ENCODE assay signal across 17 mouse cellular contexts in genomic region chr1:72462516-72462915, GRCm38 (mm10).
DNase-seq lines count a peak whose midpoint lies in the region; ATAC-seq and TF ChIP-seq lines count a peak whose summit lies in the region.
"Had no signal": no experiment of that assay in that cellular context is flagged by ENCODE, and none has a peak within 500 bp of the region (broad histone marks: within the 10 kb centered on the region; RNA-seq: fewer than 3 reads in every experiment).

No protein-coding gene starts in this region.

- H3K27ac ChIP-seq in heart, embryonic 12.5 days (ENCODE audit: poor library complexity, severe bottlenecking), result no peak overlapping the region
- H3K27ac ChIP-seq in kidney, adult 2 months (ENCODE audit: insufficient read depth, low read depth, low read length), result no peak overlapping the region
- H3K27ac ChIP-seq in kidney, embryonic 16.5 days (ENCODE audit: low read length), result no peak overlapping the region
- H3K27ac ChIP-seq in liver, embryonic 11.5 days (ENCODE audit: low read depth, low read length), result no peak overlapping the region
- H3K27ac ChIP-seq: embryonic facial prominence, embryonic 15.5 days; forebrain, embryonic 12.5 days; gastrocnemius, adult 2 months; heart, embryonic 13.5 days; liver, embryonic 12.5 days had no signal

- H3K4me1 ChIP-seq in heart, embryonic 12.5 days (replicated peaks), result no peaks in the 10 kb centered on the region
- H3K4me1 ChIP-seq in kidney, adult 2 months (ENCODE audit: control insufficient read depth, insufficient read depth, low read length), result peaks cover 9% of the 10 kb centered on the region
- peaks cover 7% of the 10 kb centered on the region for H3K4me1 ChIP-seq in kidney, embryonic 16.5 days (ENCODE audit: insufficient read depth, low read length)
- no peaks in the 10 kb centered on the region for H3K4me1 ChIP-seq in liver, embryonic 11.5 days (replicated peaks; ENCODE audit: control insufficient read depth, insufficient read depth, low read length)
- H3K4me1 ChIP-seq: embryonic facial prominence, embryonic 15.5 days; forebrain, embryonic 12.5 days; heart, embryonic 13.5 days; liver, embryonic 12.5 days had no signal

- peak; percentile 15 to 34 for DNase-seq in heart, adult 18-20 months
- peak; percentile 77 for DNase-seq in kidney, adult 2 months
- peak; percentile 36 to 41 for DNase-seq in kidney, postnatal 4 days
- peak; percentile 10 for DNase-seq in ovary, postnatal 14 days (ENCODE audit: low spot score)
- DNase-seq in liver, embryonic 11.5 days (ENCODE audit: low spot score), result no peak
- no peak for DNase-seq in cerebellum, adult 18-20 months
- DNase-seq: cerebellum, adult 11-12 months; gastrocnemius, adult 2 months; layer of hippocampus, adult 9-11 months had no signal

- no peak overlapping the region for H3K4me3 ChIP-seq in heart, embryonic 12.5 days
- H3K4me3 ChIP-seq in kidney, adult 2 months (ENCODE audit: insufficient read depth, low read depth, low read length), result no peak overlapping the region
- no peak overlapping the region for H3K4me3 ChIP-seq in kidney, embryonic 16.5 days (ENCODE audit: low read length)
- no peak overlapping the region for H3K4me3 ChIP-seq in liver, embryonic 11.5 days (ENCODE audit: low read depth, low read length)
- H3K4me3 ChIP-seq: embryonic facial prominence, embryonic 15.5 days; forebrain, embryonic 12.5 days; gastrocnemius, adult 2 months; heart, embryonic 13.5 days; liver, embryonic 12.5 days had no signal

- H3K36me3 ChIP-seq in heart, embryonic 12.5 days, result no peaks in the 10 kb centered on the region
- H3K36me3 ChIP-seq in kidney, adult 2 months (ENCODE audit: control insufficient read depth, insufficient read depth, low read length), result no peaks in the 10 kb centered on the region
- no peaks in the 10 kb centered on the region for H3K36me3 ChIP-seq in kidney, embryonic 16.5 days (ENCODE audit: insufficient read depth, low read length)
- H3K36me3 ChIP-seq in liver, embryonic 11.5 days (ENCODE audit: control insufficient read depth, insufficient read depth, low read length), result no peaks in the 10 kb centered on the region
- H3K36me3 ChIP-seq: embryonic facial prominence, embryonic 15.5 days; forebrain, embryonic 12.5 days; heart, embryonic 13.5 days; liver, embryonic 12.5 days had no signal

- ATAC-seq in heart, embryonic 12.5 days (ENCODE audit: insufficient number of reproducible peaks, low FRiP score), result no peak
- no peak for ATAC-seq in kidney, embryonic 16.5 days (ENCODE audit: low FRiP score, low TSS enrichment)
- ATAC-seq in liver, embryonic 11.5 days (replicated peaks; ENCODE audit: low FRiP score), result no peak
- ATAC-seq: inflammation-experienced regulatory T-cells, adult 6 months; liver, embryonic 12.5 days; midbrain, embryonic 16.5 days had no signal

- no peak for TF ChIP-seq CTCF in kidney, adult 2 months (conservative IDR thresholded peaks at IDR 0.05; ENCODE audit: insufficient read depth, insufficient read length, low read depth, low read length)

- no peak for TF ChIP-seq POLR2A in kidney, adult 2 months (IDR thresholded peaks at IDR 0.05; ENCODE audit: low read depth, low read length)

- 55% methylated on average over 6 of the region's 6 CpGs for WGBS in heart, embryonic 12.5 days
- 7% methylated on average over 6 of the region's 6 CpGs for WGBS in kidney, adult 2 months
- 35% methylated on average over 6 of the region's 6 CpGs for WGBS in kidney, embryonic 16.5 days
- 68% methylated on average over 6 of the region's 6 CpGs for WGBS in liver, embryonic 11.5 days

- H3K9ac ChIP-seq in heart, embryonic 12.5 days, result no peak overlapping the region
- no peak overlapping the region for H3K9ac ChIP-seq in kidney, embryonic 16.5 days (replicated peaks; ENCODE audit: low read length)
- H3K9ac ChIP-seq in liver, embryonic 11.5 days (ENCODE audit: low read depth, low read length), result no peak overlapping the region
- H3K9ac ChIP-seq: embryonic facial prominence, embryonic 15.5 days; forebrain, embryonic 12.5 days; heart, embryonic 13.5 days; liver, embryonic 12.5 days had no signal

- no peaks in the 10 kb centered on the region for H3K9me3 ChIP-seq in heart, embryonic 12.5 days (replicated peaks)
- H3K9me3 ChIP-seq in kidney, embryonic 16.5 days (ENCODE audit: low read length), result no peaks in the 10 kb centered on the region
- no peaks in the 10 kb centered on the region for H3K9me3 ChIP-seq in liver, embryonic 11.5 days (ENCODE audit: control insufficient read depth, low read length)
- H3K9me3 ChIP-seq: embryonic facial prominence, embryonic 15.5 days; forebrain, embryonic 12.5 days; heart, embryonic 13.5 days; liver, embryonic 12.5 days had no signal

- H3K4me2 ChIP-seq in heart, embryonic 12.5 days, result no peak overlapping the region
- H3K4me2 ChIP-seq in kidney, embryonic 16.5 days (replicated peaks; ENCODE audit: low read depth, low read length), result no peak overlapping the region
- H3K4me2 ChIP-seq in liver, embryonic 11.5 days, result no peak overlapping the region
- H3K4me2 ChIP-seq: embryonic facial prominence, embryonic 15.5 days; forebrain, embryonic 12.5 days; heart, embryonic 13.5 days; liver, embryonic 12.5 days had no signal

- H3K27me3 ChIP-seq in heart, embryonic 12.5 days (replicated peaks), result no peaks in the 10 kb centered on the region
- H3K27me3 ChIP-seq in kidney, adult 2 months (replicated peaks; ENCODE audit: control insufficient read depth, insufficient read depth, low read length), result no peaks in the 10 kb centered on the region
- H3K27me3 ChIP-seq in kidney, embryonic 16.5 days (ENCODE audit: insufficient read depth, low read length), result no peaks in the 10 kb centered on the region
- H3K27me3 ChIP-seq in liver, embryonic 11.5 days (replicated peaks; ENCODE audit: control insufficient read depth, insufficient read depth, low read length), result no peaks in the 10 kb centered on the region
- H3K27me3 ChIP-seq: embryonic facial prominence, embryonic 15.5 days; forebrain, embryonic 12.5 days; heart, embryonic 13.5 days; liver, embryonic 12.5 days had no signal

Comparison
In these comparisons a context has a peak if more than half of its experiments do, and no peak if none do; other contexts are left out.
1. DNase-seq: peak in heart, adult 18-20 months (2 of 2), kidney, adult 2 months (single experiment), kidney, postnatal 4 days (2 of 2) and ovary, postnatal 14 days (single experiment); none in liver, embryonic 11.5 days (single experiment) and cerebellum, adult 18-20 months (0 of 2).